Mouse (Mus musculus): ENCODE results near the gene Ccr10. TPM values are rescaled to one million over a fixed set of nuclear protein-coding genes. Genes with fewer than 3 reads are reported as not detected.

Ccr10 gene
- total RNA-seq (2021), result under 1 TPM; 0.36 to 0.37 TPM
- long read RNA-seq, experiment 1, partial matches to known transcripts, result 1 of 1 reads
- long read RNA-seq, experiment 1, other reads (novel, unspliced or antisense), result 0 of 1 reads
- long read RNA-seq, experiment 2, partial matches to known transcripts, result 2 of 2 reads
- long read RNA-seq, experiment 2, other reads (novel, unspliced or antisense), result 0 of 2 reads

- no peak for DNase-seq (ENCODE audit: low spot score in 2 of 2)
These were observed at the start of gene Ccr10 for GRCm38 (mm10) chr11:101174851-101175628. Gene Ccr10, minus strand, starts transcription at chr11:101175443.

GRCm38 (mm10) chr11:101224337-101224736 lies 49.1 kb upstream of the Ccr10 start:
- DNase-seq (ENCODE audit: low spot score in 2 of 2), result no peak

GRCm38 (mm10) chr11:101221306-101221986 lies 46.2 kb upstream of the Ccr10 start:
- DNase-seq (ENCODE audit: low spot score in 2 of 2), result no peak

GRCm38 (mm10) chr11:101220853-101221252 lies 45.6 kb upstream of the Ccr10 start:
- DNase-seq (ENCODE audit: low spot score in 2 of 2), result no peak

- DNase-seq (ENCODE audit: low spot score in 2 of 2), result no peak
These were observed 43.3 kb upstream of the Ccr10 start for GRCm38 (mm10) chr11:101218436-101219055.

- no peak for DNase-seq (ENCODE audit: low spot score in 2 of 2)
These were observed 41.7 kb upstream of the Ccr10 start for GRCm38 (mm10) chr11:101216936-101217335.

GRCm38 (mm10) chr11:101211970-101212369 lies 36.7 kb upstream of the Ccr10 start:
- DNase-seq (ENCODE audit: low spot score in 2 of 2), result no peak

- DNase-seq (ENCODE audit: low spot score in 2 of 2), result no peak
These were observed 25.7 kb upstream of the Ccr10 start for GRCm38 (mm10) chr11:101200986-101201385.

- no peak for DNase-seq (ENCODE audit: low spot score in 2 of 2)
These were observed 24.3 kb upstream of the Ccr10 start for GRCm38 (mm10) chr11:101199555-101199954.

GRCm38 (mm10) chr11:101196175-101196574 lies 20.9 kb upstream of the Ccr10 start:
- no peak for DNase-seq (ENCODE audit: low spot score in 2 of 2)

- DNase-seq (ENCODE audit: low spot score in 2 of 2), result no peak
These were observed 20.3 kb upstream of the Ccr10 start for GRCm38 (mm10) chr11:101195571-101195970.

- DNase-seq (ENCODE audit: low spot score in 2 of 2), result no peak
These were observed 19.9 kb upstream of the Ccr10 start for GRCm38 (mm10) chr11:101195101-101195500.

GRCm38 (mm10) chr11:101194643-101195042 lies 19.4 kb upstream of the Ccr10 start:
- DNase-seq (ENCODE audit: low spot score in 2 of 2), result no peak

GRCm38 (mm10) chr11:101194137-101194536 lies 18.9 kb upstream of the Ccr10 start:
- DNase-seq (ENCODE audit: low spot score in 2 of 2), result no peak

GRCm38 (mm10) chr11:101193076-101193475 lies 17.8 kb upstream of the Ccr10 start:
- no peak for DNase-seq (ENCODE audit: low spot score in 2 of 2)

GRCm38 (mm10) chr11:101192646-101193045 lies 17.4 kb upstream of the Ccr10 start:
- DNase-seq (ENCODE audit: low spot score in 2 of 2), result no peak

GRCm38 (mm10) chr11:101191919-101192470 lies 16.8 kb upstream of the Ccr10 start:
- DNase-seq (ENCODE audit: low spot score in 2 of 2), result no peak

GRCm38 (mm10) chr11:101190913-101191907 lies 16.0 kb upstream of the Ccr10 start:
- DNase-seq (ENCODE audit: low spot score in 2 of 2), result no peak

GRCm38 (mm10) chr11:101190181-101190912 lies 15.1 kb upstream of the Ccr10 start:
- no peak for DNase-seq (ENCODE audit: low spot score in 2 of 2)
